Mouse (Mus musculus) intestine, postnatal 0 days (tissue): Measurements from ENCODE around the gene Pla2g4a. TPM values are rescaled to one million over a fixed set of nuclear protein-coding genes. Genes with fewer than 3 reads are reported as not detected.

Source experiments
- ATAC-seq: fragments of 200-750 bp; cut with Nextera tagmentation; 2 replicates; pipeline ENCODE4 v1.8.0; 2017; ENCODE audit warnings: mild to moderate bottlenecking, moderate TSS enrichment, moderate library complexity
- H3K27ac ChIP-seq: fragments of 300-500 bp; sonication (generic); 2 replicates; pipeline ENCODE4 v1.5.1; 2014; ENCODE audit warnings: mild to moderate bottlenecking, low read depth, low read length, moderate library complexity
- H3K27me3 ChIP-seq: fragments of 300-500 bp; sonication (generic); replicated peaks from 2 replicates; pipeline ENCODE4 v1.6.1; 2014; ENCODE audit warnings: low read length, mixed read lengths; ENCODE audit not compliant: control insufficient read depth, insufficient read depth
- H3K36me3 ChIP-seq: fragments of 300-500 bp; sonication (generic); 2 replicates; pipeline ENCODE4 v1.6.1; 2014; ENCODE audit warnings: mild to moderate bottlenecking, moderate library complexity; ENCODE audit not compliant: control insufficient read depth, insufficient read depth
- H3K4me1 ChIP-seq: fragments of 300-500 bp; sonication (generic); replicated peaks from 2 replicates; pipeline ENCODE4 v1.6.1; 2014; ENCODE audit warnings: antibody characterized with exemption, low read length, mixed read lengths; ENCODE audit not compliant: control insufficient read depth, insufficient read depth
- H3K4me2 ChIP-seq: fragments of 300-500 bp; sonication (generic); replicated peaks from 2 replicates; pipeline ENCODE4 v1.6.1; 2014; ENCODE audit warnings: low read depth, mild to moderate bottlenecking, moderate library complexity
- H3K4me3 ChIP-seq: fragments of 300-500 bp; sonication (generic); 2 replicates; pipeline ENCODE4 v1.5.1; 2014; ENCODE audit warnings: low read depth, low read length
- H3K9ac ChIP-seq: fragments of 300-500 bp; sonication (generic); 2 replicates; pipeline ENCODE4 v1.6.1; 2014; ENCODE audit warnings: mild to moderate bottlenecking, low read depth, low read length
- H3K9me3 ChIP-seq: fragments of 300-500 bp; sonication (generic); 2 replicates; pipeline ENCODE4 v1.6.1; 2016; ENCODE audit warnings: mixed run types; ENCODE audit not compliant: control insufficient read depth
- CTCF ChIP-seq: sonication (generic); IDR thresholded peaks from 2 replicates; pipeline ENCODE4 v1.5.1; 2016; ENCODE audit warnings: low read depth, mild to moderate bottlenecking, control low read depth, antibody characterized with exemption, moderate library complexity
- WGBS: fragments of 180-500 bp; shearing (Covaris S2); extraction: QIAGEN DNeasy Blood & Tissue Kit; methylation state at CpG from one replicate; pipeline ENCODE4 v1.1.7; 2014; 5-methylcytosine and 5-hydroxymethylcytosine counted together
- polyA plus RNA-seq: library from polyadenylated mRNA; unstranded; fragments of >200 nt; fragmentation: Nextera tagmentation; extraction: Ambion mirVana; gene quantifications from 2 replicates; pipeline ENCODE4 v1.2.1, GENCODE M21; 2015

Gene Pla2g4a
- polyA plus RNA-seq, 1 experiment from 2014 or later = 20.1 TPM

DNA sequence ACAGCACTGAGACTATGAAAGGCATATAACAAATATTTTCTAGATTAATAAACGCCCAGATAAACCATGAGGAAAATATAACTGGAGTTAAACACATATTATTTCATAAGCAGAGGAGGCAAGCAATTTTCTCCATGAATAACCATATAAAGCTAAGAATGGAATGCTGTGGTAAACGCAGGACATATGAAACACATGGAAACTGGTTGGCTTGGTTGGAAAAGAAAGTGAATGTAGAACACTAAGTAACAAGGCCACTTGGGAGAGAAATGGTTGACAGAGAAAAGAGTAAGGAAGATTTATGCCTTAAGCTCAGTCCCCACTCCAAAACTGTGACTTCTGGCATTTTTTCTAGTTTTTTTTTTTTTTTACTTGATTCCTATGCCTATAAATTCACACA is 127.2 kb downstream of the Pla2g4a start:
- Histone ChIP-seq H3K4me2 (no peak overlapping the region), H3K4me3 (no peak overlapping the region), H3K9ac (no peak overlapping the region), H3K36me3 (no peaks in the 10 kb centered on the region), H3K9me3 (no peaks in the 10 kb centered on the region), H3K27me3 (no peaks in the 10 kb centered on the region), H3K4me1 (no peaks in the 10 kb centered on the region), H3K27ac (no peak overlapping the region)
- TF ChIP-seq CTCF = no peak
- 69% methylated on average over 2 of the region's 2 CpGs for WGBS
- no peak for ATAC-seq

DNA sequence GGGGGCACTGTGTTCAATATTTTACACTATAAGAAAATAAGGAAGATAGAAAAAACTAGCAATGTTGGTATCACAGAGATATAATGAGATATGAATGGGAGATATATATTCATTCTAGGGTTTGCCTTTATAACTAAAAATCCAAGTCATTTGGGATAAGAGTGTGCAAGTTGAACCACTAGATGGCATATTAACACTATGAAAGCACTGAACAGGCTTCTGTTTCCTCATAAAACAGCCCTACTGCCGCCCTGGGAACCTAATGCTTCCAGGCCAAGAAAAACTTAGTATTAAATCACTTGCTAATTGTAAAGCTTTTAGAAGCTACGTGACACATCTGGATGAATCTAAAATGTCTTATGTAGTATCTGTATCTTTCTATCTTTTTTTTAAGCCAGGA is 128.1 kb downstream of the Pla2g4a start:
- Histone ChIP-seq H3K4me1 (no peaks in the 10 kb centered on the region), H3K36me3 (no peaks in the 10 kb centered on the region), H3K4me2 (no peak overlapping the region), H3K9ac (no peak overlapping the region), H3K27ac (no peak overlapping the region), H3K9me3 (no peaks in the 10 kb centered on the region), H3K27me3 (no peaks in the 10 kb centered on the region), H3K4me3 (no peak overlapping the region)
- 0 out of 2 replicates have a peak, but pooled peaks have one; percentile 49 for ATAC-seq
- 23% methylated on average over 2 of the region's 2 CpGs for WGBS
- TF ChIP-seq CTCF = peak; percentile 77

DNA sequence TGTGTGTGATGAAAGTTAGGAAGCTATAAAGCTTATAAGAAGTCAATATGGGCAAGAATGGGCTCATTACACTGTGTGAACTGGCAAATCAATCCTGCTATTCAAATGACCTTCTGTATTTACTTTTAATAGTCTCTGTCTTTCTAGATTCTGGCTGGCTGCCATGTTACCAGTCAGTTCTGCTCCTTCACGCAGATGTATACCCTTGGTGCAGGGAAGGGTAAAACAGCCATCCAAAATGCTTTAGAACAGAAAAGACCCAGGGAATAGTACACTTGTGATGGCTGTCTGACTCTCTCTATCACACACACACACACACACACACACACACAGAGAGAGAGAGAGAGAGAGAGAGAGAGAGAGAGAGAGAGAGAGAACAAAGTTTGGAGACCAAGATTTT is 128.6 kb downstream of the Pla2g4a start:
- Histone ChIP-seq H3K36me3 (no peaks in the 10 kb centered on the region), H3K4me3 (no peak overlapping the region), H3K9me3 (no peaks in the 10 kb centered on the region), H3K4me1 (no peaks in the 10 kb centered on the region), H3K4me2 (no peak overlapping the region), H3K9ac (no peak overlapping the region), H3K27ac (no peak overlapping the region), H3K27me3 (no peaks in the 10 kb centered on the region)
- 59% methylated on average over 1 of the region's 1 CpGs for WGBS
- TF ChIP-seq CTCF = no peak
- no peak for ATAC-seq

- Histone ChIP-seq H3K9me3 (no peaks in the 10 kb centered on the region), H3K4me3 (no peak overlapping the region), H3K9ac (no peak overlapping the region), H3K27me3 (no peaks in the 10 kb centered on the region), H3K4me1 (no peaks in the 10 kb centered on the region), H3K4me2 (no peak overlapping the region), H3K27ac (no peak overlapping the region), H3K36me3 (no peaks in the 10 kb centered on the region)
- no peak for ATAC-seq
- no peak for TF ChIP-seq CTCF
- WGBS = 88% methylated on average over 1 of the region's 1 CpGs
Measured at GRCm38 (mm10) chr1:149831100-149831499, 130.0 kb downstream of the Pla2g4a start.

GRCm38 (mm10) chr1:149813616-149814345 is 147.3 kb downstream of the Pla2g4a start:
- no peaks in the 10 kb centered on the region for H3K27me3 ChIP-seq
- H3K9me3 ChIP-seq = no peaks in the 10 kb centered on the region
- H3K9ac ChIP-seq = no peak overlapping the region
- no peak overlapping the region for H3K4me3 ChIP-seq
- no peak overlapping the region for H3K27ac ChIP-seq
- no peak for TF ChIP-seq CTCF
- H3K4me1 ChIP-seq = no peaks in the 10 kb centered on the region
- 52% methylated on average over 4 of the region's 4 CpGs for WGBS
- no peaks in the 10 kb centered on the region for H3K36me3 ChIP-seq
- ATAC-seq = no peak
- H3K4me2 ChIP-seq = no peak overlapping the region

- peak; percentile 52 for TF ChIP-seq CTCF
- no peaks in the 10 kb centered on the region for H3K27me3 ChIP-seq
- H3K4me1 ChIP-seq = no peaks in the 10 kb centered on the region
- H3K4me2 ChIP-seq = no peak overlapping the region
- H3K9ac ChIP-seq = no peak overlapping the region
- H3K9me3 ChIP-seq = no peaks in the 10 kb centered on the region
- no peak overlapping the region for H3K27ac ChIP-seq
- WGBS = 81% methylated on average over 1 of the region's 1 CpGs
- H3K4me3 ChIP-seq = no peak overlapping the region
- ATAC-seq = no peak
- H3K36me3 ChIP-seq = no peaks in the 10 kb centered on the region
Measured at GRCm38 (mm10) chr1:149809527-149809926, 151.6 kb downstream of the Pla2g4a start.

Other genes starting within 250 kb of the Pla2g4a start
- 1.6 and 2.0 TPM in 2 replicates for gene Ptgs2, start 138.7 kb upstream of the Pla2g4a start, polyA plus RNA-seq